Mouse (Mus musculus) gastrocnemius, postnatal 4 days (tissue): ENCODE results near the gene Prx. TPM values are rescaled to one million over a fixed set of nuclear protein-coding genes. Genes with fewer than 3 reads are reported as not detected.

ENCODE experiments used
- DNase-seq, 2 experiments: peaks; one replicate each; pipeline ENCODE4 v3.0.0; 2021 to 2022; ENCODE audit warnings: low spot score in 2 of 2, mixed read lengths in 2 of 2
- total RNA-seq, 2 experiments: library from RNA; stranded (reverse); gene quantifications; 2 replicates each; pipeline ENCODE4 v1.2.3; 2021

Prx gene
- total RNA-seq, 2 experiments from 2014 or later, result 36.6 to 38.2 TPM

DNA sequence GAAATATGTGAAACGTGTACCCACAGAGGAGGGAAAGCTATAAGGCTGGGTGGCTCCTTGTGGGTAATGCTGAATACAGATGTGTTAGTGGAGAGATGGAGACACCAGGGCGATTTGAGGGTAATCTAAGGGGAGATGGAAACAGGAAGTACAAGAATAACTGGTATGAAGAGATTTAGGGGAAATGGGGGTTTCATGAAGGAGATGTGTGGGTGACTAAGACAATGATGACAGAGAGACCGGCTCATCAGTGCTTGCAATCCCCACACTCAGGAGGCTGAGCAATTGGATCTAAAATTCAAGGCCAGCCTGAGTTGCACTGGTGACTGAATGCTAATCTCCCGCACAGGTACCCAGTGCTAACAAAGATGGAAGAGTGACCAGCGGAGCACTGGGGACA lies 52.9 kb downstream of the Prx start:
- no peak for DNase-seq

DNA sequence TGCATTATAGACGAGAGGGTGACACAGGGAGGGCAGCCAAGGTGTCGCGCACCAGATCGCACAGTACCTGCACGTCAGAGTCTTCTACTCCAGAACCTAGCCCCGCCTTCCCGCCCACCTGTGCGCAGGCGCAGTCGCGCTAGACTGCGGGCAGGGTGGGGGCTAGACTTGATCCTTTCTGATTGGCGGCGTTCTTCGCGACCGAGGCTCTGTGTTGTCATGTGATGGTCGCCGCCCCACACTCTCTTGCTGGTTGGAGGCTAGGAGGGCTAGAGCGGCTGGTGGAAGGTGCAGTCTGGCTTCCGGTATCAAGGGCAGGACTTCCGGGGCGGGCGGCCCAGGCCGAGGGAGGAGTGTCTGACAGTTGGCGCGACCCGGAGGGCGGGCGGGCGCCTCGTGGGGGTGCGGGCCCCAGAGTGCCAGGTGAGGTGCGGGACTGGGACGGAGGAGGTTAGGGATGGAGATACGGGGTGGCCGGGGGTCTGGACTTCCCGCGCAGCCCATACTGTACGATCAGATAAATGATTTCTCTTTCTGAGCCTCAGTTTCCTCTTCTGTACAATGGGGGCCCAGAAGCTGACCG lies 53.9 kb downstream of the Prx start, which contains the start of the genes Pld3 and 2310022A10Rik:
TSS of gene Pld3 (minus strand) at position 288 of the 583 bp plus-strand sequence.
TSS of gene 2310022A10Rik (plus strand) at position 303 of the 583 bp plus-strand sequence.
- peak; percentile 89 to 93 for DNase-seq

DNA sequence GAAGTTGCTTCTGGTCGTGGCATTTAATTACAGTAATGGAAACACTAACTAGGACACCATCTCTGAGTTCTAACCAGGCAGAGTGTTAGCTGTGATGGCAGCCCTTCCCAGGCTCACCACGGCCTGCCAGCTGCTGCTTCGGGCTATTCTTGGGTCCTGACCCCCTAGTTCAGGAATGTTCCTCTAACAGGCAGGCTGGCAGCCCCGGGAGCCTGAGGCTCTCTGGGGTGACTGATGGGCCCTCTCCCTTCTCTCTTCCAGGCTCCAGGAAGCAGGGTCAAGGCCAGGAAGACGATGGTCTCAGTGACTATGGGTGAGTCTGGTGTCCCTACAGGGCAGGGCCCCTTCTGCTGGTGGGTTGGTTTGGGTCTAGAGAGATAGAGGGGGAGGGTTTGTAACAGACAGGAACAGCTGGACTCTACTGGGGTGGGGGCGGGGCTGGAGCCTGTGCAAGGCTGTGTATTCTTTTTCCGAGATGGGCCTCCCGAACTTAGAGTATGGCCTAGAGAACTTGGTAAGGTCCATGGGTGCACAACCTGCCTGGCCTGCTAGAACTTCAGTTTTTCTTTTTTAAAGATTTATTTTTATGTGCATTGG lies 61.3 kb downstream of the Prx start:
- DNase-seq, result peak in 1 of 2 experiments; percentile 42

DNA sequence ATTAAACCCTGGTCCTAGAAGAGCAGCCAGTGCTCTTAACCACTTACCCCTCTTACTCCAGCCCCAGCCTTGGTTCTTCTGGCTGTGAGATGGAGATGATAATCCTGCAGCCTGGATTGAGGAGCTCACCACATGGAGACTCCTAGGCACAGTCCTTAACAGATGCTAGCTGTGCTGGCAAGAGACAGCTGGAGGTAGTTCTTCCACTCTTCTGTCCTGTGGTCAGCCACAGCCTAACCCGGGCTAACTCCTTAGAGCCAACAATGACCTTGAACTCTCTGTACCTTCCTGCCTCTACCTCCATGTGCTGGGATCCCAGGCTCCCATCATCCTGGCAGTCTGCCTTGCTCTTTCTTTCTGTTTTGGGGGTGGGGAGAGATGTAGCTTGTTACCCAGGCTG lies 61.9 kb downstream of the Prx start:
- no peak for DNase-seq

Other genes starting within 250 kb of the Prx start
- 10 to 100 TPM; 26.3 to 32.3 TPM for gene Numbl, start 240.9 kb upstream of the Prx start, total RNA-seq
- gene Ltbp4, start 161.6 kb upstream of the Prx start, total RNA-seq, result 100 to 1,000 TPM; 152 to 169 TPM
- 10 to 100 TPM; 11.0 to 11.5 TPM for gene Shkbp1, start 143.3 kb upstream of the Prx start, total RNA-seq
- not detected for gene Gm20479, start 141.9 kb upstream of the Prx start, total RNA-seq
- under 1 TPM; 0.21 to 0.34 TPM for gene Sptbn4, start 51.6 kb upstream of the Prx start, total RNA-seq
- gene Blvrb, start 51.3 kb upstream of the Prx start, total RNA-seq, result 10 to 100 TPM; 29.0 to 36.5 TPM
- gene Sertad3, start 25.6 kb upstream of the Prx start, total RNA-seq, result 10 to 100 TPM; 13.0 to 13.6 TPM
- gene Sertad1, start 12.4 kb upstream of the Prx start, total RNA-seq, result 10 to 100 TPM; 15.6 to 16.2 TPM
- 1 to 10 TPM in 1 of 2 experiments, under 1 TPM in 1; 0.73 to 1.1 TPM for gene Hipk4, start 23.9 kb downstream of the Prx start, total RNA-seq
- gene Pld3, start 53.9 kb downstream of the Prx start, total RNA-seq, result 10 to 100 TPM; 45.0 to 47.7 TPM
- gene 2310022A10Rik, start 53.9 kb downstream of the Prx start, total RNA-seq, result 100 to 1,000 TPM; 100 to 115 TPM
- gene Akt2, start 92.2 kb downstream of the Prx start, total RNA-seq, result 100 to 1,000 TPM; 183 to 188 TPM
- gene Ttc9b, start 154.6 kb downstream of the Prx start, total RNA-seq, result not detected
- 10 to 100 TPM; 19.2 to 20.0 TPM for gene Map3k10, start 175.3 kb downstream of the Prx start, total RNA-seq
- 1 to 10 TPM; 1.4 to 2.1 TPM for gene Zfp607b, start 190.0 kb downstream of the Prx start, total RNA-seq
- gene Zfp60, start 232.1 kb downstream of the Prx start, total RNA-seq, result 10 to 100 TPM; 10.9 to 12.8 TPM